In genomic region chr13:118293728-118294127, GRCm38 (mm10) we compare ENCODE assay signal across 21 mouse cellular contexts.
A peak's percentile ranks its signal among the peaks of the same experiment; 100 is the strongest.
DNase-seq lines count a peak whose midpoint lies in the region; TF ChIP-seq lines count a peak whose summit lies in the region.
"Had no signal": no experiment of that assay in that cellular context is flagged by ENCODE, and none has a peak within 500 bp of the region (broad histone marks: within the 10 kb centered on the region; RNA-seq: fewer than 3 reads in every experiment).

No protein-coding gene starts in this region.

- TF ChIP-seq RAD21 in CH12.LX (IDR thresholded peaks at IDR 0.05; ENCODE audit: low read depth, low read length) (no peak), MEL (IDR thresholded peaks at IDR 0.05; ENCODE audit: low read depth, low read length) (no peak)

- H3K9ac ChIP-seq in CH12.LX (ENCODE audit: insufficient read depth, low read depth): no peak overlapping the region
- H3K9ac ChIP-seq in ES-E14 (ENCODE audit: insufficient read depth, low read depth, low read length, poor library complexity, severe bottlenecking): no peak overlapping the region
- no peak overlapping the region for H3K9ac ChIP-seq in MEL (ENCODE audit: control insufficient read depth, low read depth, low read length, poor library complexity, severe bottlenecking)

- TF ChIP-seq POLR2A in CH12.LX (IDR thresholded peaks at IDR 0.05; ENCODE audit: low read depth, low read length) (no peak), MEL (IDR thresholded peaks at IDR 0.05; ENCODE audit: control insufficient read depth in 1 of 2, insufficient read depth in 1 of 2, low read depth in 1 of 2, low read length in 2 of 2, poor library complexity in 1 of 2) (no peak)

- H3K79me2 ChIP-seq in CH12.LX (replicated peaks; ENCODE audit: control insufficient read depth, extremely low read depth, insufficient read depth, poor library complexity, severe bottlenecking): no peaks in the 10 kb centered on the region
- no peaks in the 10 kb centered on the region for H3K79me2 ChIP-seq in MEL (ENCODE audit: control insufficient read depth, insufficient read depth, low read length, poor library complexity)

- TF ChIP-seq EP300 in CH12.LX (IDR thresholded peaks at IDR 0.05; ENCODE audit: low read length): no peak
- no peak for TF ChIP-seq EP300 in MEL (IDR thresholded peaks at IDR 0.05; ENCODE audit: low read depth in 1 of 2, low read length in 2 of 2)

- H3K4me3 ChIP-seq in CH12.LX (replicated peaks in 1 of 3; ENCODE audit: low read depth in 2 of 3, low read length in 2 of 3, poor library complexity in 1 of 3): no peak overlapping the region
- no peak overlapping the region for H3K4me3 ChIP-seq in ES-E14 (ENCODE audit: insufficient read depth in 1 of 2, low read depth in 1 of 2, low read length in 2 of 2, poor library complexity in 1 of 2, severe bottlenecking in 1 of 2)
- H3K4me3 ChIP-seq in MEL (ENCODE audit: control insufficient read depth in 1 of 2, insufficient read depth in 1 of 2, low read depth in 2 of 2, low read length in 2 of 2): no peak overlapping the region

- H3K36me3 ChIP-seq in CH12.LX (replicated peaks in 1 of 2; ENCODE audit: control insufficient read depth in 1 of 2, insufficient read depth in 1 of 2, low read length in 1 of 2): no peaks in the 10 kb centered on the region
- H3K36me3 ChIP-seq in ES-E14 (ENCODE audit: control insufficient read depth, insufficient read depth, low read length, poor library complexity, severe bottlenecking): no peaks in the 10 kb centered on the region
- no peaks in the 10 kb centered on the region for H3K36me3 ChIP-seq in MEL (ENCODE audit: control insufficient read depth in 1 of 2, insufficient read depth in 2 of 2, low read length in 2 of 2)
- H3K36me3 ChIP-seq: G1E had no signal

- no peaks in the 10 kb centered on the region for H3K9me3 ChIP-seq in CH12.LX (replicated peaks; ENCODE audit: low read length)
- no peaks in the 10 kb centered on the region for H3K9me3 ChIP-seq in ES-E14 (ENCODE audit: control insufficient read depth, insufficient read depth, low read depth, low read length)
- H3K9me3 ChIP-seq in MEL (replicated peaks; ENCODE audit: insufficient read depth, low read length): no peaks in the 10 kb centered on the region
- H3K9me3 ChIP-seq: G1E had no signal

- H3K27ac ChIP-seq in CH12.LX (ENCODE audit: insufficient read depth, low read depth) (no peak overlapping the region), ES-E14 (ENCODE audit: insufficient read depth, low read depth, low read length, poor library complexity, severe bottlenecking) (no peak overlapping the region), MEL (ENCODE audit: control insufficient read depth, low read depth, low read length) (no peak overlapping the region)

- intact Hi-C loops in left cerebral cortex, postnatal 25 days (cut with DNase I): no loop called here

- TF ChIP-seq CTCF in CH12.LX (conservative IDR thresholded peaks at IDR 0.05 in 1 of 2, IDR thresholded peaks at IDR 0.05 in 1 of 2; ENCODE audit: low read depth in 2 of 2, low read length in 2 of 2): no peak
- no peak for TF ChIP-seq CTCF in MEL (IDR thresholded peaks at IDR 0.05 in 2 of 3, conservative IDR thresholded peaks at IDR 0.05 in 1 of 3; ENCODE audit: control insufficient read depth in 1 of 3, insufficient read depth in 1 of 3, low read depth in 2 of 3, low read length in 3 of 3, poor library complexity in 1 of 3, severe bottlenecking in 1 of 3)

- dilution Hi-C loops in CH12.LX (cut with MboI; ENCODE audit: extremely low pct_ligation_motif_present, extremely low pct_unique_long_range_greater_than_20kb, low sequenced_read_pairs): no loop called here

- no peak for DNase-seq in CH12.LX (ENCODE audit: extremely low read depth)
- no peak for DNase-seq in ES-E14 (ENCODE audit: low read depth, low spot score)
- no peak for DNase-seq in MEL (ENCODE audit: low read depth, low spot score)
- DNase-seq in ovary, postnatal 36 days (ENCODE audit: low spot score): no peak
- DNase-seq in left cerebral cortex, postnatal 25 days (ENCODE audit: low spot score in 2 of 2): no peak
- DNase-seq in adrenal gland, adult (ENCODE audit: inconsistent age in 2 of 2, low spot score in 1 of 2): no peak
- DNase-seq: adrenal gland, adult 2 months; adrenal gland, adult 8-10 months; adrenal gland, postnatal 10 days; adrenal gland, postnatal 14 days; adrenal gland, postnatal 25 days; adrenal gland, postnatal 36 days; B cell, adult 2 months; cerebellum, adult 11 months; cerebellum, adult 11-12 months; cerebellum, adult 18-20 months; cerebellum, adult 2 months; cerebellum, adult 8-10 months; cerebellum, adult 9-10 months; cerebellum, adult 9-11 months had no signal

- in situ Hi-C loops in CH12.LX (cut with MboI; ENCODE audit: low pct_ligation_motif_present, low pct_unique_long_range_greater_than_20kb, low sequenced_read_pairs) (no loop called here), ES-E14 (cut with MboI; ENCODE audit: low sequenced_read_pairs in 2 of 2, unreplicated experiment in 2 of 2) (no loop called here)

- no peak overlapping the region for H3K4me2 ChIP-seq in CH12.LX (ENCODE audit: insufficient read depth, low read depth, poor library complexity, severe bottlenecking)

- H3K27me3 ChIP-seq in CH12.LX (replicated peaks): no peaks in the 10 kb centered on the region
- no peaks in the 10 kb centered on the region for H3K27me3 ChIP-seq in MEL (ENCODE audit: control insufficient read depth in 1 of 2, insufficient read depth in 2 of 2, low read length in 2 of 2)

- H3K4me1 ChIP-seq in CH12.LX (ENCODE audit: control insufficient read depth in 1 of 2, insufficient read depth in 2 of 2) (no peaks in the 10 kb centered on the region), ES-E14 (ENCODE audit: control insufficient read depth in 2 of 2, insufficient read depth in 2 of 2, low read length in 2 of 2, poor library complexity in 1 of 2) (no peaks in the 10 kb centered on the region), MEL (ENCODE audit: control insufficient read depth in 1 of 2, insufficient read depth in 2 of 2, low read length in 2 of 2) (no peaks in the 10 kb centered on the region)

TF ChIP-seq in CH12.LX, 34 proteins besides CTCF, POLR2A, EP300 and RAD21:
- no peak for TF ChIP-seq PAX5 (IDR thresholded peaks at IDR 0.05; ENCODE audit: low read length)
- TF ChIP-seq MAFK (IDR thresholded peaks at IDR 0.05; ENCODE audit: insufficient replicate concordance, low read length): peak; percentile 95

TF ChIP-seq in ES-E14, 5 proteins besides CTCF, POLR2A, EP300 and RAD21:
- TF ChIP-seq CHD2 (IDR thresholded peaks at IDR 0.05; ENCODE audit: low read depth, low read length): no peak
- peak; percentile 93 for TF ChIP-seq MAFK (IDR thresholded peaks at IDR 0.05; ENCODE audit: insufficient read depth, low read depth, low read length)

TF ChIP-seq in MEL, 35 proteins besides CTCF, POLR2A, EP300 and RAD21:
- peak; percentile 82; the same call in 1 of the 2 replicates for TF ChIP-seq MAFK (IDR thresholded peaks at IDR 0.05; ENCODE audit: borderline replicate concordance, low read depth, low read length)
- TF ChIP-seq TBP (IDR thresholded peaks at IDR 0.05; ENCODE audit: low read depth, low read length): no peak

Comparison
In these comparisons a context has a peak if more than half of its experiments do, and no peak if none do; other contexts are left out.
1. Of the 35 proteins assayed by ChIP-seq in both MEL and CH12.LX: peak only in MEL: none; only in CH12.LX: none; in both: MAFK; in neither: 34.